Comparison of ENCODE assay signal across 16 mouse cellular contexts in genomic region chr8:77511750-77512493, GRCm38 (mm10). TPM values are rescaled to one million over a fixed set of nuclear protein-coding genes. Genes with fewer than 3 reads are reported as not detected.
A peak's percentile ranks its signal among the peaks of the same experiment; 100 is the strongest.
DNase-seq lines count a peak whose midpoint lies in the region; ATAC-seq and TF ChIP-seq lines count a peak whose summit lies in the region.
"Had no signal": no experiment of that assay in that cellular context is flagged by ENCODE, and none has a peak within 500 bp of the region (broad histone marks: within the 10 kb centered on the region; RNA-seq: fewer than 3 reads in every experiment).

No protein-coding gene starts in this region.

- peaks cover 54% of the 10 kb centered on the region for H3K27me3 ChIP-seq in forebrain, embryonic 10.5 days (ENCODE audit: poor library complexity, severe bottlenecking)
- no peaks in the 10 kb centered on the region for H3K27me3 ChIP-seq in forebrain, postnatal 0 days (ENCODE audit: insufficient read depth, low read length)
- H3K27me3 ChIP-seq in midbrain, embryonic 13.5 days: peaks cover 36% of the 10 kb centered on the region
- no peaks in the 10 kb centered on the region; the same call in 1 of the 2 replicates for H3K27me3 ChIP-seq in midbrain, embryonic 11.5 days (ENCODE audit: control insufficient read depth, insufficient read depth, low read length)
- H3K27me3 ChIP-seq: heart, embryonic 15.5 days had no signal

- 24% methylated on average over 13 of the region's 13 CpGs for WGBS in forebrain, embryonic 10.5 days
- 30% methylated on average over 13 of the region's 13 CpGs for WGBS in forebrain, postnatal 0 days
- 23% methylated on average over 13 of the region's 13 CpGs for WGBS in midbrain, embryonic 13.5 days
- 29% methylated on average over 13 of the region's 13 CpGs for WGBS in midbrain, embryonic 11.5 days

- TF ChIP-seq CTCF in forebrain, postnatal 0 days (IDR thresholded peaks at IDR 0.05; ENCODE audit: low read depth): no peak

- H3K36me3 ChIP-seq in forebrain, embryonic 10.5 days (replicated peaks): no peaks in the 10 kb centered on the region
- no peaks in the 10 kb centered on the region for H3K36me3 ChIP-seq in forebrain, postnatal 0 days (ENCODE audit: insufficient read depth)
- H3K36me3 ChIP-seq in midbrain, embryonic 13.5 days: no peaks in the 10 kb centered on the region
- no peaks in the 10 kb centered on the region for H3K36me3 ChIP-seq in midbrain, embryonic 11.5 days (ENCODE audit: control insufficient read depth, insufficient read depth, low read length)
- H3K36me3 ChIP-seq: heart, embryonic 15.5 days; hindbrain, embryonic 15.5 days had no signal

- H3K4me1 ChIP-seq in forebrain, embryonic 10.5 days: peaks cover 55% of the 10 kb centered on the region
- peaks cover 4% of the 10 kb centered on the region; the same call in 1 of the 2 replicates for H3K4me1 ChIP-seq in forebrain, postnatal 0 days (ENCODE audit: insufficient read depth)
- H3K4me1 ChIP-seq in midbrain, embryonic 13.5 days (replicated peaks): peaks cover 11% of the 10 kb centered on the region
- peaks cover 11% of the 10 kb centered on the region for H3K4me1 ChIP-seq in midbrain, embryonic 11.5 days (ENCODE audit: control insufficient read depth, insufficient read depth, low read length)

- ATAC-seq in forebrain, postnatal 0 days: no peak
- ATAC-seq in midbrain, embryonic 13.5 days: 0 out of 2 replicates have a peak, but pooled peaks have one; percentile 24
- no peak for ATAC-seq in midbrain, embryonic 11.5 days (ENCODE audit: low FRiP score)

- H3K9ac ChIP-seq in forebrain, postnatal 0 days: no peak overlapping the region
- no peak overlapping the region for H3K9ac ChIP-seq in midbrain, embryonic 13.5 days (replicated peaks)
- no peak overlapping the region for H3K9ac ChIP-seq in midbrain, embryonic 11.5 days (ENCODE audit: low read length)
- H3K9ac ChIP-seq: heart, embryonic 15.5 days; hindbrain, embryonic 15.5 days had no signal

- no peak overlapping the region for H3K4me3 ChIP-seq in forebrain, embryonic 10.5 days
- H3K4me3 ChIP-seq in forebrain, postnatal 0 days (ENCODE audit: low read depth, low read length): no peak overlapping the region
- H3K4me3 ChIP-seq in midbrain, embryonic 13.5 days (replicated peaks): no peak overlapping the region
- H3K4me3 ChIP-seq in midbrain, embryonic 11.5 days (ENCODE audit: low read depth, low read length): no peak overlapping the region
- H3K4me3 ChIP-seq: heart, embryonic 15.5 days; hindbrain, embryonic 15.5 days had no signal

- H3K27ac ChIP-seq in forebrain, embryonic 10.5 days: 0 out of 2 replicates have a peak overlapping the region, but pooled peaks have one; percentile 32
- H3K27ac ChIP-seq in forebrain, postnatal 0 days (ENCODE audit: low read depth, low read length): no peak overlapping the region
- H3K27ac ChIP-seq in midbrain, embryonic 13.5 days: no peak overlapping the region
- no peak overlapping the region for H3K27ac ChIP-seq in midbrain, embryonic 11.5 days (ENCODE audit: low read depth, low read length)
- H3K27ac ChIP-seq: heart, embryonic 15.5 days; hindbrain, embryonic 15.5 days; macrophage had no signal

- H3K4me2 ChIP-seq in forebrain, postnatal 0 days (ENCODE audit: low read depth): no peak overlapping the region
- H3K4me2 ChIP-seq in midbrain, embryonic 13.5 days (replicated peaks): no peak overlapping the region
- H3K4me2 ChIP-seq in midbrain, embryonic 11.5 days: no peak overlapping the region
- H3K4me2 ChIP-seq: heart, embryonic 15.5 days; hindbrain, embryonic 15.5 days had no signal

- no peaks in the 10 kb centered on the region for H3K9me3 ChIP-seq in forebrain, embryonic 10.5 days
- no peaks in the 10 kb centered on the region for H3K9me3 ChIP-seq in forebrain, postnatal 0 days (ENCODE audit: low read length)
- no peaks in the 10 kb centered on the region for H3K9me3 ChIP-seq in midbrain, embryonic 13.5 days
- no peaks in the 10 kb centered on the region for H3K9me3 ChIP-seq in midbrain, embryonic 11.5 days (ENCODE audit: control insufficient read depth, low read length)
- H3K9me3 ChIP-seq: heart, embryonic 15.5 days; hindbrain, embryonic 15.5 days had no signal

- peak; percentile 31 for DNase-seq in forebrain, embryonic 10.5 days (ENCODE audit: extremely low spot score, low spot score)
- no peak for DNase-seq in forebrain, postnatal 0 days
- no peak for DNase-seq in midbrain, embryonic 11.5 days (ENCODE audit: low spot score, missing footprints)
- peak; percentile 31 for DNase-seq in ES-CJ7 (ENCODE audit: low read depth, low spot score)
- peak; percentile 48 for DNase-seq in forelimb bud, embryonic 11.5 days (ENCODE audit: low read depth, low spot score)
- no peak for DNase-seq in cerebellum, adult 18-20 months
- no peak for DNase-seq in adrenal gland, postnatal 25 days
- DNase-seq: adrenal gland, postnatal 10 days; gastrocnemius, postnatal 36 days; kidney, adult 2 months; lung, adult 18-20 months; thymus, postnatal 25 days had no signal

RNA-seq across cellular contexts. Expression of gene Arhgap10, which starts 5.8 kb away (rescaled TPM):
- 20.9 and 21.0 TPM in 2 replicates for polyA plus RNA-seq in forebrain, embryonic 10.5 days (2016; fragmentation: Nextera tagmentation; extraction: Ambion mirVana)
- 4.5 and 5.1 TPM in 2 replicates for total RNA-seq in forebrain, postnatal 0 days (2014; rRNA removed)
- 2.7 and 3.3 TPM in 2 replicates for polyA plus RNA-seq in forebrain, postnatal 0 days (2015; fragmentation: Nextera tagmentation; extraction: Ambion mirVana)
- polyA plus RNA-seq in midbrain, embryonic 13.5 days (2015; fragmentation: Nextera tagmentation; extraction: Ambion mirVana): 3.6 and 4.7 TPM in 2 replicates
- 11.5 and 12.1 TPM in 2 replicates for polyA plus RNA-seq in midbrain, embryonic 11.5 days (2014; fragmentation: Nextera tagmentation; extraction: Ambion mirVana)
- 28.9 and 34.3 TPM in 2 replicates for total RNA-seq in adrenal gland, postnatal 25 days (2021)

RNA-seq across cellular contexts. Expression of gene Prmt9, which starts 37.3 kb away (rescaled TPM):
- 22.6 and 23.0 TPM in 2 replicates for polyA plus RNA-seq in forebrain, embryonic 10.5 days (2016; fragmentation: Nextera tagmentation; extraction: Ambion mirVana)
- total RNA-seq in forebrain, postnatal 0 days (2014; rRNA removed): 29.5 and 30.2 TPM in 2 replicates
- 18.5 and 21.0 TPM in 2 replicates for polyA plus RNA-seq in forebrain, postnatal 0 days (2015; fragmentation: Nextera tagmentation; extraction: Ambion mirVana)
- 23.2 and 25.7 TPM in 2 replicates for polyA plus RNA-seq in midbrain, embryonic 13.5 days (2015; fragmentation: Nextera tagmentation; extraction: Ambion mirVana)
- polyA plus RNA-seq in midbrain, embryonic 11.5 days (2014; fragmentation: Nextera tagmentation; extraction: Ambion mirVana): 22.7 and 24.0 TPM in 2 replicates
- 20.2 and 21.3 TPM in 2 replicates for total RNA-seq in adrenal gland, postnatal 25 days (2021)

Comparison
In these comparisons a context has a peak if more than half of its experiments do, and no peak if none do; other contexts are left out.
1. DNase-seq: peak in forebrain, embryonic 10.5 days (single experiment), ES-CJ7 (single experiment) and forelimb bud, embryonic 11.5 days (single experiment); none in forebrain, postnatal 0 days (single experiment), midbrain, embryonic 11.5 days (single experiment), cerebellum, adult 18-20 months (0 of 2) and adrenal gland, postnatal 25 days (single experiment).